Mouse (Mus musculus) cerebellum, adult 11 months (tissue): ENCODE measurements around the gene Msrb1.

ENCODE experiments used
- DNase-seq: peaks from one replicate; pipeline ENCODE4 v3.0.0; 2022

Gene Msrb1

GRCm38 (mm10) chr17:24745526-24746497, 9.4 kb downstream of the Msrb1 start:
- peak; percentile 58 for DNase-seq

GRCm38 (mm10) chr17:24746986-24747385, 10.5 kb downstream of the Msrb1 start:
- DNase-seq, result no peak

- DNase-seq, result no peak
These were observed 15.1 kb downstream of the Msrb1 start for GRCm38 (mm10) chr17:24751528-24751927.

GRCm38 (mm10) chr17:24752415-24753394, 16.3 kb downstream of the Msrb1 start, which contains the start of gene Hs3st6:
TSS of gene Hs3st6 (plus strand) at chr17:24752988.
- DNase-seq, result no peak

- no peak for DNase-seq
These were observed 21.0 kb downstream of the Msrb1 start for GRCm38 (mm10) chr17:24757394-24757793.

GRCm38 (mm10) chr17:24761121-24761520, 24.7 kb downstream of the Msrb1 start:
- no peak for DNase-seq

GRCm38 (mm10) chr17:24765016-24765905, 28.8 kb downstream of the Msrb1 start:
- DNase-seq, result no peak

- DNase-seq, result no peak
These were observed 29.9 kb downstream of the Msrb1 start for GRCm38 (mm10) chr17:24766266-24766875.

- no peak for DNase-seq
These were observed 32.7 kb downstream of the Msrb1 start for GRCm38 (mm10) chr17:24769146-24769545.

- no peak for DNase-seq
These were observed 36.8 kb downstream of the Msrb1 start for GRCm38 (mm10) chr17:24773241-24773640.

- DNase-seq, result no peak
These were observed 38.7 kb downstream of the Msrb1 start for GRCm38 (mm10) chr17:24775173-24775572.

GRCm38 (mm10) chr17:24777073-24777472, 40.6 kb downstream of the Msrb1 start:
- no peak for DNase-seq

- DNase-seq, result no peak
These were observed 44.4 kb downstream of the Msrb1 start for GRCm38 (mm10) chr17:24780821-24781220.

- DNase-seq, result no peak
These were observed 55.7 kb downstream of the Msrb1 start for GRCm38 (mm10) chr17:24792190-24792589.
